Mouse (Mus musculus) left cerebral cortex, postnatal 4 days (tissue): Measurements from ENCODE around the gene Usp45. TPM values are rescaled to one million over a fixed set of nuclear protein-coding genes. Genes with fewer than 3 reads are reported as not detected.

Experiments used
- total RNA-seq, 2 experiments: library from RNA; stranded (reverse); gene quantifications; 2 replicates each; pipeline ENCODE4 v1.2.3; 2021

Gene Usp45
- total RNA-seq, 2 experiments from 2014 or later: 16.7 to 19.7 TPM

Other genes starting within 250 kb of the Usp45 start
- gene Prdm13, start 81.2 kb upstream of the Usp45 start, total RNA-seq: not detected
- 10 to 100 TPM; 39.0 to 41.9 TPM for gene Ccnc, start 39.5 kb upstream of the Usp45 start, total RNA-seq
- 10 to 100 TPM in 1 of 2 experiments, 1 to 10 TPM in 1; 9.9 to 11.6 TPM for gene Tstd3, start 56 bp downstream of the Usp45 start, total RNA-seq
- gene Pnisr, start 80.4 kb downstream of the Usp45 start, total RNA-seq: 100 to 1,000 TPM; 152 to 161 TPM
- gene Coq3, start 112.5 kb downstream of the Usp45 start, total RNA-seq: 10 to 100 TPM; 14.4 to 15.1 TPM
- 100 to 1,000 TPM; 113 to 116 TPM for gene Faxc, start 164.2 kb downstream of the Usp45 start, total RNA-seq